Mouse (Mus musculus): ENCODE results near the gene Cfap46. TPM values are rescaled to one million over a fixed set of nuclear protein-coding genes. Genes with fewer than 3 reads are reported as not detected.

Gene Cfap46
- polyA plus RNA-seq, 1 experiment from 2014 or later, result 0.14 TPM

- ATAC-seq (ENCODE audit: insufficient read depth, low FRiP score), result no peak
- WGBS, result 81% methylated on average over 13 of the region's 13 CpGs
- Histone ChIP-seq H3K4me2 (ENCODE audit: low read depth, low read length) (no peak overlapping the region), H3K9me3 (replicated peaks; ENCODE audit: control insufficient read depth, low read length) (no peaks in the 10 kb centered on the region), H3K4me1 (ENCODE audit: control insufficient read depth, insufficient read depth, low read length) (no peaks in the 10 kb centered on the region), H3K36me3 (ENCODE audit: control insufficient read depth, insufficient read depth, low read length) (no peaks in the 10 kb centered on the region), H3K27me3 (ENCODE audit: control insufficient read depth, insufficient read depth, low read length) (no peaks in the 10 kb centered on the region), H3K4me3 (replicated peaks; ENCODE audit: low read length) (no peak overlapping the region), H3K27ac (ENCODE audit: low read length) (no peak overlapping the region), H3K9ac (ENCODE audit: low read length) (no peak overlapping the region)
Measured at GRCm38 (mm10) chr7:139622568-139622967, 61.0 kb downstream of the Cfap46 start.

- WGBS, result 64% methylated on average over 12 of the region's 12 CpGs
- no peaks in the 10 kb centered on the region for H3K36me3 ChIP-seq (ENCODE audit: control insufficient read depth, insufficient read depth, low read length)
- H3K27ac ChIP-seq (ENCODE audit: low read length), result no peak overlapping the region
- H3K4me1 ChIP-seq (ENCODE audit: control insufficient read depth, insufficient read depth, low read length), result no peaks in the 10 kb centered on the region
- ATAC-seq (ENCODE audit: insufficient read depth, low FRiP score), result peak; percentile 45; the same call in 1 of the 2 replicates
- no peaks in the 10 kb centered on the region for H3K9me3 ChIP-seq (replicated peaks; ENCODE audit: control insufficient read depth, low read length)
- H3K27me3 ChIP-seq (ENCODE audit: control insufficient read depth, insufficient read depth, low read length), result no peaks in the 10 kb centered on the region
- no peak overlapping the region for H3K9ac ChIP-seq (ENCODE audit: low read length)
- H3K4me2 ChIP-seq (ENCODE audit: low read depth, low read length), result no peak overlapping the region
- no peak overlapping the region for H3K4me3 ChIP-seq (replicated peaks; ENCODE audit: low read length)
Measured at GRCm38 (mm10) chr7:139615767-139616766, 67.5 kb downstream of the Cfap46 start.

- WGBS, result 68% methylated on average over 2 of the region's 2 CpGs
- Histone ChIP-seq H3K36me3 (ENCODE audit: control insufficient read depth, insufficient read depth, low read length) (no peaks in the 10 kb centered on the region), H3K27me3 (ENCODE audit: control insufficient read depth, insufficient read depth, low read length) (no peaks in the 10 kb centered on the region)
Measured at GRCm38 (mm10) chr7:139610328-139610727, 73.3 kb downstream of the Cfap46 start.

GRCm38 (mm10) chr7:139595862-139596261, 87.8 kb downstream of the Cfap46 start:
- H3K9me3 ChIP-seq (replicated peaks; ENCODE audit: control insufficient read depth, low read length), result no peaks in the 10 kb centered on the region
- no peak overlapping the region for H3K9ac ChIP-seq (ENCODE audit: low read length)
- H3K27me3 ChIP-seq (ENCODE audit: control insufficient read depth, insufficient read depth, low read length), result peaks cover 1% of the 10 kb centered on the region; the same call in 1 of the 2 replicates
- 57% methylated on average over 6 of the region's 6 CpGs for WGBS
- ATAC-seq (ENCODE audit: insufficient read depth, low FRiP score), result no peak
- no peaks in the 10 kb centered on the region for H3K36me3 ChIP-seq (ENCODE audit: control insufficient read depth, insufficient read depth, low read length)
- H3K4me3 ChIP-seq (replicated peaks; ENCODE audit: low read length), result no peak overlapping the region
- H3K4me1 ChIP-seq (ENCODE audit: control insufficient read depth, insufficient read depth, low read length), result no peaks in the 10 kb centered on the region
- no peak overlapping the region for H3K27ac ChIP-seq (ENCODE audit: low read length)
- no peak overlapping the region for H3K4me2 ChIP-seq (ENCODE audit: low read depth, low read length)

More at GRCm38 (mm10) chr7:139610328-139610727, 73.3 kb downstream of the Cfap46 start:
- Histone ChIP-seq H3K4me2 (ENCODE audit: low read depth, low read length) (no peak overlapping the region), H3K4me1 (ENCODE audit: control insufficient read depth, insufficient read depth, low read length) (no peaks in the 10 kb centered on the region), H3K9me3 (replicated peaks; ENCODE audit: control insufficient read depth, low read length) (no peaks in the 10 kb centered on the region), H3K4me3 (replicated peaks; ENCODE audit: low read length) (no peak overlapping the region), H3K9ac (ENCODE audit: low read length) (no peak overlapping the region), H3K27ac (ENCODE audit: low read length) (no peak overlapping the region)
- ATAC-seq (ENCODE audit: insufficient read depth, low FRiP score), result no peak

- H3K4me1 ChIP-seq (ENCODE audit: control insufficient read depth, insufficient read depth, low read length), result no peaks in the 10 kb centered on the region
- no peaks in the 10 kb centered on the region for H3K36me3 ChIP-seq (ENCODE audit: control insufficient read depth, insufficient read depth, low read length)
- no peak for ATAC-seq (ENCODE audit: insufficient read depth, low FRiP score)
- H3K27me3 ChIP-seq (ENCODE audit: control insufficient read depth, insufficient read depth, low read length), result no peaks in the 10 kb centered on the region
- no peak overlapping the region for H3K9ac ChIP-seq (ENCODE audit: low read length)
- no peak overlapping the region for H3K27ac ChIP-seq (ENCODE audit: low read length)
- no peak overlapping the region for H3K4me2 ChIP-seq (ENCODE audit: low read depth, low read length)
- WGBS, result 73% methylated on average over 6 of the region's 6 CpGs
- H3K4me3 ChIP-seq (replicated peaks; ENCODE audit: low read length), result no peak overlapping the region
- no peaks in the 10 kb centered on the region for H3K9me3 ChIP-seq (replicated peaks; ENCODE audit: control insufficient read depth, low read length)
Measured at GRCm38 (mm10) chr7:139595311-139595710, 88.3 kb downstream of the Cfap46 start.

GRCm38 (mm10) chr7:139591311-139591710, 92.3 kb downstream of the Cfap46 start:
- WGBS, result 86% methylated on average over 5 of the region's 5 CpGs
- no peak overlapping the region for H3K9ac ChIP-seq (ENCODE audit: low read length)
- no peak overlapping the region for H3K4me3 ChIP-seq (replicated peaks; ENCODE audit: low read length)
- no peak for ATAC-seq (ENCODE audit: insufficient read depth, low FRiP score)
- H3K4me2 ChIP-seq (ENCODE audit: low read depth, low read length), result no peak overlapping the region
- H3K4me1 ChIP-seq (ENCODE audit: control insufficient read depth, insufficient read depth, low read length), result no peaks in the 10 kb centered on the region
- H3K36me3 ChIP-seq (ENCODE audit: control insufficient read depth, insufficient read depth, low read length), result no peaks in the 10 kb centered on the region
- H3K27ac ChIP-seq (ENCODE audit: low read length), result no peak overlapping the region
- peaks cover 19% of the 10 kb centered on the region for H3K27me3 ChIP-seq (ENCODE audit: control insufficient read depth, insufficient read depth, low read length)
- no peaks in the 10 kb centered on the region for H3K9me3 ChIP-seq (replicated peaks; ENCODE audit: control insufficient read depth, low read length)

GRCm38 (mm10) chr7:139590302-139590701, 93.3 kb downstream of the Cfap46 start:
- no peaks in the 10 kb centered on the region for H3K36me3 ChIP-seq (ENCODE audit: control insufficient read depth, insufficient read depth, low read length)
- no peaks in the 10 kb centered on the region for H3K9me3 ChIP-seq (replicated peaks; ENCODE audit: control insufficient read depth, low read length)
- H3K4me1 ChIP-seq (ENCODE audit: control insufficient read depth, insufficient read depth, low read length), result no peaks in the 10 kb centered on the region
- no peak overlapping the region for H3K27ac ChIP-seq (ENCODE audit: low read length)
- H3K9ac ChIP-seq (ENCODE audit: low read length), result no peak overlapping the region
- peaks cover 29% of the 10 kb centered on the region for H3K27me3 ChIP-seq (ENCODE audit: control insufficient read depth, insufficient read depth, low read length)
- H3K4me3 ChIP-seq (replicated peaks; ENCODE audit: low read length), result no peak overlapping the region
- H3K4me2 ChIP-seq (ENCODE audit: low read depth, low read length), result no peak overlapping the region
- 47% methylated on average over 3 of the region's 3 CpGs for WGBS
- ATAC-seq (ENCODE audit: insufficient read depth, low FRiP score), result no peak

GRCm38 (mm10) chr7:139587919-139588318, 95.7 kb downstream of the Cfap46 start:
- H3K9ac ChIP-seq (ENCODE audit: low read length), result no peak overlapping the region
- H3K27ac ChIP-seq (ENCODE audit: low read length), result no peak overlapping the region
- H3K27me3 ChIP-seq (ENCODE audit: control insufficient read depth, insufficient read depth, low read length), result peaks cover 53% of the 10 kb centered on the region
- 30% methylated on average over 7 of the region's 7 CpGs for WGBS
- no peaks in the 10 kb centered on the region for H3K36me3 ChIP-seq (ENCODE audit: control insufficient read depth, insufficient read depth, low read length)
- H3K4me3 ChIP-seq (replicated peaks; ENCODE audit: low read length), result no peak overlapping the region
- H3K4me2 ChIP-seq (ENCODE audit: low read depth, low read length), result no peak overlapping the region
- no peak for ATAC-seq (ENCODE audit: insufficient read depth, low FRiP score)
- H3K9me3 ChIP-seq (replicated peaks; ENCODE audit: control insufficient read depth, low read length), result no peaks in the 10 kb centered on the region
- peaks cover 11% of the 10 kb centered on the region; the same call in 1 of the 2 replicates for H3K4me1 ChIP-seq (ENCODE audit: control insufficient read depth, insufficient read depth, low read length)

- Histone ChIP-seq H3K36me3 (ENCODE audit: control insufficient read depth, insufficient read depth, low read length) (no peaks in the 10 kb centered on the region), H3K4me2 (ENCODE audit: low read depth, low read length) (no peak overlapping the region), H3K4me3 (replicated peaks; ENCODE audit: low read length) (peak overlapping the region; percentile 19; the same call in 1 of the 2 replicates), H3K27ac (ENCODE audit: low read length) (no peak overlapping the region), H3K4me1 (ENCODE audit: control insufficient read depth, insufficient read depth, low read length) (peaks cover 27% of the 10 kb centered on the region), H3K9ac (ENCODE audit: low read length) (no peak overlapping the region), H3K9me3 (replicated peaks; ENCODE audit: control insufficient read depth, low read length) (no peaks in the 10 kb centered on the region), H3K27me3 (ENCODE audit: control insufficient read depth, insufficient read depth, low read length) (peaks cover 79% of the 10 kb centered on the region)
- ATAC-seq (ENCODE audit: insufficient read depth, low FRiP score), result no peak
- WGBS, result 6% methylated on average over 29 of the region's 29 CpGs
Measured at GRCm38 (mm10) chr7:139585183-139585821, 98.3 kb downstream of the Cfap46 start.
